Mouse (Mus musculus) right cerebral cortex, postnatal 4 days (tissue): ENCODE measurements around the gene 2610001J05Rik.
"Not testable (repeated sequence)": the region's sequence is repeated elsewhere in the genome, so short reads cannot be mapped to it uniquely, and the experiment has no call there.

Experiments
- DNase-seq: peaks from one replicate; pipeline ENCODE4 v3.0.0-alpha.2; 2022

Gene 2610001J05Rik

GRCm38 (mm10) chr6:13870919-13871624 lies at the start of gene 2610001J05Rik:
2610001J05Rik (minus strand) TSS chr6:13871518.
- DNase-seq: peak; percentile 79

DNA sequence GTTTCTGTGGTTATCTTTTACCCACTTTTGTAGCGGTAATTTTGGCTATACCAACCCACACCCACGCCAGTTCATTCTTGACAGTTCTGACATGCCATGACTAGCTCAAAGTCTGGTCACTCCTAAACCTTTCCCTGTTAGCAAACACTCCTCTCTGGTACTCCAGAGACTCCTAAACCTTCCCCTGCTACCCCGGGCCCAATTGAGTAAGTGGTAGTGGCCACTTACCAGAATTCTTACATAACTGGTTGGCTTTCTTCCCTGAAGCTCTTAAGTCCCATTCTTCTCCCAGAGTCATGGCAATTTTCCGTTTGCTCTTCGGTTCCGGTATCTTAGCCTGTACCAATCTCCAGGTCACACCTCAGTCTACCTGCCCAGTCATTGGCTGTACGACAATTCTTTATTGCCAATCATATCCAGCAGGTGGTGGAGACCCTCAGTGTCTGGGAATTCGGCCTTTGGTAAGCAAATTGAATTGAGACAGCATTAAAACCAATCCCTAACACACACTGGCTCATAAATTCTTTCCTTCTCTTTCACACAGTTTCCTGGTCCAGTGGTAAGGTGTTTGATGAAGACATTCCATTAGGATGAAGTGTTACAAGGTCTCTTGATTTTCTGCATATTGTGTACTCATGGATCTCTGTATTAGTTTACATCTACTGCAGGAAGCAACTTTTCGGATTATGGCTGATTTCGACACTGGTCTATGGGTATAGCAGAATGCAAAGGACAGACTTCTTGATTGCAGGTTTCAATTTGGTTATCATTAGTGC lies 38.6 kb upstream of the 2610001J05Rik start:
- no peak for DNase-seq

DNA sequence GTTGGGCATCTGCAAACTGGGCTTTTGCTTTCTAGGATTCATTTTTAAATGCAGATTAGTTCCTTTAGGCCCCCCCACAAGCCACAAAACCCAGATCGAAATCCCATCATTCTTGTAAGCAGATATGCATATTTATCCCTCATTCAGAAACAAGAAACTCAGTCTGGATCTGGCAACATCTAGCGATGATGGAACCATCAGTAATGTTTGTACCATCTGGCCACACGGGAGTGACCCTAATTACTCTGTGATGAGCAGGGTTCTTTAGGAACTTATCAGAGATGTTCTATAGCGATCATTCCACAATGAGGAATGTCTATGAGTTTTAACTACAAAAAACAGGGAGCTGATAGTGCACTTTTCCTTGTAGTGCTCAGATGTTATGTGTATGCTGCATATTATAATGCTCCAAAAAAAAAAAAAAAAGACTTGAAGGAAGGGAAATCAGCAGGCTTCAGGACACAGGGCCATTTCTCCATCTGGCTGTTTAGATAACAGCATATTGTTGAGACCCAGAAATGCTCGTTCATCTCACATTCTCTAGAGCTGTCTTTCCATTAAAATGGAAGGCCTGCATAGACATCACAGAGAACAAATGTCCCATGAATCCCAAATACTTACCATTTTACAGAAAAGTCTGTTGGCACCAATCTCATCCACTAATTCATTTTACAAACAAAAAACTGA lies 31.8 kb upstream of the 2610001J05Rik start:
- DNase-seq: no peak

- no peak for DNase-seq
Observed at GRCm38 (mm10) chr6:13884877-13885592, 13.7 kb upstream of the 2610001J05Rik start.

GRCm38 (mm10) chr6:13882919-13883318 lies 11.6 kb upstream of the 2610001J05Rik start:
- DNase-seq: no peak

DNA sequence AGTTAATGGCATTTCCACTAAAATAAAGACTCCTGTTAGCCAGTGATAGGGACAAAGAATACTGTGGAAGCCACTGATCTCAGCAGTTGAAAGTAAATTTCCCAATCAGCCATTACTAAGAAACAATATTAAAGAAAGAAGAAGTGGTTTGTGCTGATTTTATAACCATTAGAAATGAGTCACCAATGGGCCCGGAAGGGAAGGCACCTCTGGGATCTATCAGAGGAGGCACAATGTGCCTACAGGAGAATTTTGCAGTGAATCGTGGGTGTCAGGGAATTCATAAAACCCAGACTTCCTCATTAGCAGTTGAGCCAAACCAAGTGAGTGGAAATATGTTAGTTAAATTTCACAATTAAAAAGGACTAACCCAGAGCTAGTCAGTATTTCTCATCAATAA lies 2.6 kb upstream of the 2610001J05Rik start:
- DNase-seq: no peak

GRCm38 (mm10) chr6:13872076-13872475 lies 758 bp upstream of the 2610001J05Rik start:
- no peak for DNase-seq

DNA sequence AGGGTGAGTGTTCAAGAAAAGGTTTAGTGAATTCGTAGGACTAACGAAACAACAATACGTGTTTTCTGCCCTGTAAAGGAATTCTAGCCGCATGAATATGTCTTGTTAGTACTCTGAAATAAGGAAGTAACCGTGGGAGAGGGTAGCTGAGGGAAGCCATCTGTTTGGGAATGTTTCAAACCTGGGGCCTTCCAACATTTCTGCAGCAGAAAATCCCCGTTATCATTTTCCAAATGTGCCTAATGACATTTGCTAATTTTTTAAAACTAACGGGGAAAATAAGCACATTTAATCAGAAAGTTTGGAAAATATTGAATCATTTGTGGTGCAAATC lies 274 bp upstream of the 2610001J05Rik start:
- DNase-seq: no peak

- DNase-seq: no peak
Observed at GRCm38 (mm10) chr6:13870289-13870741, 1.0 kb downstream of the 2610001J05Rik start.

GRCm38 (mm10) chr6:13860596-13860995 lies 10.7 kb downstream of the 2610001J05Rik start:
- no peak for DNase-seq

- no peak for DNase-seq
Observed at GRCm38 (mm10) chr6:13859877-13860585, 11.3 kb downstream of the 2610001J05Rik start.

DNA sequence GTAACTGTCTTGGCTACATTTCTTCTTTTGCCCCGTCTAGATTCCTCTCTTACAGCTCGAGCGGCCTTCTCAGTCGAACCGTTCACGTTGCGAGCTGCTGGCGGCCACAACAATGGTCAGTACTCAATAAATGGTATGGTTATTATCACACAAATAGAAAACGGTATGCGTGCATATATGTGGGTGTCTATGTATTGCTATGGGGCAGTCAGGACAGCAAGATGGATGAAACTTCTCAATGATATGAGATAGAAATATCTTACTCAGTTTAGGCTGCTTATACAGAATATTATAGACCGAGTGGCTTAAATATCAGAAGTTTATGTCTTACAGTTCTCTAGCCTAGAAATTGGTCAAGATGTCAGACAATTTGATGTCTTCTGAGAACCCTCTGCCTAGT lies 17.1 kb downstream of the 2610001J05Rik start:
- no peak for DNase-seq

GRCm38 (mm10) chr6:13853244-13853643 lies 18.1 kb downstream of the 2610001J05Rik start:
- no peak for DNase-seq

DNA sequence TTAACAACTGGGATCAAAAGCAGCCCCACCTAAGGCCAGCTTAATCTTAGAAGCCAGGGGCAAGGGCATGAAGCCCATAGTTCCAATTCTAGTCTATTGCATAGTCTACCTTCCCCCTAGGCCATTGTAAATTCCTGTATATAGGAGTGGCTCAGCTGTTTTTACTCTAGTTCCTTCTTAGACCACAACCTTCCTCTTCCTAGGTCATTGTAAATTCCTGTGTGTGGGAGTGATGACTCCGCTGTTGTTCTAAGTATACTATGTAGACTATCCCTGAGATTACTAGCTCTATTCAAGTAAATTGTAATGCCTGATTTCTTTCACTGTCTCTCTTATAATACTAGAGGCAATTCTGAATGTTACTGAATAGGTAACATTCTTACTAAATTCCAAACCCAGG lies 25.3 kb downstream of the 2610001J05Rik start:
- DNase-seq: not testable (repeated sequence)

GRCm38 (mm10) chr6:13839345-13840054 lies 31.8 kb downstream of the 2610001J05Rik start, which contains the start of gene Gpr85:
Gpr85 (minus strand) TSS chr6:13839942.
- no peak for DNase-seq

- peak; percentile 81 for DNase-seq
Observed at GRCm38 (mm10) chr6:13838677-13839344, 32.5 kb downstream of the 2610001J05Rik start.

DNA sequence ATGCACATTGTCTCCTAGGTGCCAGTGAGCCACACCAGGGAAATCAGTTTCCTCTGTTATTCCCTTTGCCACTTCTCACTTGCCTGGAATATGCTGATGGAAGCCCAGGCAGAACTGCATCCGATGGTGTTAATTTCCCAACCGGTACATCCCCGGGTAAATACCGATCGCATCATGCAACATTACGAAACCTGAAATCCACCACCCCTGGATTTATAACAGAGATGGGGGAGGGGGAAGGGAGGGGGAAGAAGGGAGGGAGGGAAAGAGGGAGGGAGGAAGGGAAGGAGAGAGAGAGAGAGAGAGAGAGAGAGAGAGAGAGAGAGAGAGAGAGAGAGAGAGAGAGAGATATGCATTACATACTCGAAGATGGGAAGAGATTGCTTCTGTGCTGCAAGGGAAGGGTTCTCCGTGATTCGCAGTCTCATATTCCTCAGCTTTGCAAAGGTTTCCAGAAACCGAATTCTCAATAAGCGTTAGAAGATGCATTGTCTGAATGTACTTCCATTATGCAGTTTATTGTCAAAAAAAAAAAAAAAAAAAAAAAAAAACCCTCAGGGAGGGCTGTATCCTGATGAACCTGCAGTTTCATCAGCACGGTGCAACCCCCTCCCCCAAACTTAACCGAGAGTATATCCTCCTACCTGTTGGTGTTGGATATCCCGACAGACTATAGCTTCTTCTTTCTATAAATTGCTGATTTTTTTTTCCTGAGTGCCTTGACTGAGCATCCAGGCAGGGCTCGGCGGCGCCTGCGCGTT lies 33.2 kb downstream of the 2610001J05Rik start:
- DNase-seq: peak; percentile 25

GRCm38 (mm10) chr6:13836967-13837570 lies 34.2 kb downstream of the 2610001J05Rik start:
- peak; percentile 10 for DNase-seq
